Mouse (Mus musculus) C2C12 (cell line): ENCODE measurements around the gene Slc4a5. TPM values are rescaled to one million over a fixed set of nuclear protein-coding genes. Genes with fewer than 3 reads are reported as not detected.

Experiments used
- H3K27me3 ChIP-seq: one replicate; pipeline ENCODE4 v1.6.1; 2011; ENCODE audit not compliant: control insufficient read depth, insufficient read depth, insufficient read length
- H3K36me3 ChIP-seq: one replicate; pipeline ENCODE4 v1.6.1; 2011; ENCODE audit not compliant: control insufficient read depth, insufficient read depth
- H3K4me3 ChIP-seq: one replicate; pipeline ENCODE4 v1.5.1; 2011; ENCODE audit warnings: mild to moderate bottlenecking, control low read depth; ENCODE audit not compliant: poor library complexity, insufficient read depth, severe bottlenecking
- H3K79me2 ChIP-seq: one replicate; pipeline ENCODE4 v1.6.1; 2011; ENCODE audit not compliant: control insufficient read depth, insufficient read depth
- H3K79me3 ChIP-seq: one replicate; pipeline ENCODE4 v1.6.1; 2011; ENCODE audit warnings: low read depth, control low read depth
- H3ac ChIP-seq: one replicate; pipeline ENCODE3; 2011; ENCODE audit warnings: low read depth; ENCODE audit not compliant: control insufficient read depth, insufficient read length
- CEBPB ChIP-seq: IDR thresholded peaks from one replicate; pipeline ENCODE4 v1.6.1; 2011; ENCODE audit warnings: low read depth, mild to moderate bottlenecking, control low read depth, moderate library complexity
- CTCF ChIP-seq: IDR thresholded peaks from one replicate; pipeline ENCODE4 v1.5.1; 2011; ENCODE audit not compliant: control insufficient read depth, insufficient read depth, insufficient read length
- FOSL1 ChIP-seq: IDR thresholded peaks from one replicate; pipeline ENCODE4 v1.8.0; 2011; ENCODE audit warnings: mild to moderate bottlenecking, low read length; ENCODE audit not compliant: poor library complexity, insufficient read depth, severe bottlenecking
- MAX ChIP-seq: IDR thresholded peaks from one replicate; pipeline ENCODE4 v1.6.1; 2011; ENCODE audit warnings: mild to moderate bottlenecking, control low read depth
- MYOD1 ChIP-seq: IDR thresholded peaks from one replicate; pipeline ENCODE4 v1.6.1; 2011; ENCODE audit warnings: low read depth; ENCODE audit not compliant: control insufficient read depth, insufficient read length
- MYOG ChIP-seq: IDR thresholded peaks from one replicate; pipeline ENCODE4 v1.6.1; 2011; ENCODE audit not compliant: control insufficient read depth, insufficient read length; ENCODE audit errors: extremely low read depth
- USF1 ChIP-seq: IDR thresholded peaks from one replicate; pipeline ENCODE4 v1.6.1; 2011; ENCODE audit warnings: low read depth, mild to moderate bottlenecking, control low read depth, moderate library complexity
- polyA plus RNA-seq: library from polyadenylated mRNA; unstranded; fragments of >200 nt; fragmentation: generic; extraction: Trizol; gene quantifications from one replicate; pipeline ENCODE4 v1.2.1, GENCODE M21; 2012; ENCODE audit warnings: missing spikeins

Slc4a5 gene
- polyA plus RNA-seq, 1 experiment, result 0.04 TPM

DNA sequence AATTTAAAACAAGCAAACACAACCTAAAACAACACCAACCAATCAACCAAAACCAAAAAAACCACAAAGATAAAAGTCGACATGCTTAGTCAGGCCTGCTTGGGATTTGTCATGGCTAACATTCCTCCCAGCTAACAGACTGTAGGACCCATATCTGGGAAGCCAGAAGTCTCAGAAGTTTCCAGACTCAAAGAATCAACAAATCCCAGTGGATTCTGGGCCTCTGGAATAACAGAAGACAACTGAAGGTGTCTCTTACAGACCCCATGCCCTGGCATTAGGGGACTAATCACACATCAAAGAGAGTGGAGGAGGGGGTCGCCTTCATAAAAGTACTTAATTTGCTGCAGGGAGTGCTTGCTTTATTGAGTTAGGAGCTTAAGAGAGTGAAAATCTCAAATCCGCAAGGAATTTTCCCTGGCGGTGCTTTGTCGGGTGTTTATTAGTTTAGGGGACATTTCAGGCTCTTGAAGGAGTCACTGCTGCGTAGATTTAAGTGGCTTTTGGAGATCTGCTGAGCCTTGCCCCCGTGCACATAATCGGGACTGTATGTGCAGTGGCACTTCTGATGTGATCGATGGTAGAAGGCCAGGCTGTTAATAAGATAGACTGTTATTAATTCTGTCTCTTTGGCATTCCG, 24.9 kb downstream of the Slc4a5 start:
- Histone ChIP-seq H3K27me3 (peaks cover 46% of the 10 kb centered on the region), H3ac (no peak overlapping the region), H3K4me3 (no peak overlapping the region), H3K36me3 (no peaks in the 10 kb centered on the region), H3K79me3 (no peaks in the 10 kb centered on the region), H3K79me2 (no peaks in the 10 kb centered on the region)
- TF ChIP-seq CEBPB, result no peak
- TF ChIP-seq MYOG, result no peak
- no peak for TF ChIP-seq CTCF
- TF ChIP-seq USF1, result no peak
- TF ChIP-seq MYOD1, result no peak
- no peak for TF ChIP-seq FOSL1
- TF ChIP-seq MAX, result no peak

GRCm38 (mm10) chr6:83245134-83245533, 25.5 kb downstream of the Slc4a5 start:
- peaks cover 40% of the 10 kb centered on the region for H3K27me3 ChIP-seq
- H3K36me3 ChIP-seq, result no peaks in the 10 kb centered on the region
- TF ChIP-seq MYOD1 (no peak), CTCF (no peak), FOSL1 (no peak), USF1 (no peak)
- no peak overlapping the region for H3ac ChIP-seq
- no peaks in the 10 kb centered on the region for H3K79me2 ChIP-seq
- H3K79me3 ChIP-seq, result no peaks in the 10 kb centered on the region
- no peak overlapping the region for H3K4me3 ChIP-seq

DNA sequence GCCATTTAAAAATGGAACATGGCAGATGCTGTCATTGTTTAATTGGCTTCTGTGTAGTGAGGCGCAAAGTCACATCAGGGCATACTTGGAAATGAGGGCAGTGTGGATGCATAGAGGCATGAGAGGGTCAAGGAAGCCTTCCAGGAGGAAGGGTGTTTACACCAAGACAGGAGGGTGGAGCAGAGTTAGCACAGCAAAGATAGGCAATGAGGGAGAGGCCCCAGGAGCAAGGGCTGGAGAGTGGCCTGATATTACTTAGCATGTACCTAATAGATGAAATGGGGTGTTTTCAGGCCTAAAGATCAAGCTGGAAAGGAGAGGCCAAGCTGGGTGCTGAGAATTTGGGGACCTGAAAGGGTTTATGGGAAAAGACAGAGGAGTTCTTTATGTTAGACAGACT, 26.4 kb downstream of the Slc4a5 start:
- no peak overlapping the region for H3ac ChIP-seq
- H3K4me3 ChIP-seq, result no peak overlapping the region
- TF ChIP-seq CEBPB, result no peak
- no peak for TF ChIP-seq FOSL1
- H3K27me3 ChIP-seq, result peaks cover 32% of the 10 kb centered on the region
- no peaks in the 10 kb centered on the region for H3K79me3 ChIP-seq
- H3K36me3 ChIP-seq, result no peaks in the 10 kb centered on the region
- no peaks in the 10 kb centered on the region for H3K79me2 ChIP-seq

- peaks cover 26% of the 10 kb centered on the region for H3K27me3 ChIP-seq
- H3K4me3 ChIP-seq, result no peak overlapping the region
- no peaks in the 10 kb centered on the region for H3K79me3 ChIP-seq
- H3K36me3 ChIP-seq, result no peaks in the 10 kb centered on the region
- TF ChIP-seq USF1, result no peak
- no peak for TF ChIP-seq FOSL1
- TF ChIP-seq MAX, result no peak
- no peak for TF ChIP-seq CEBPB
- TF ChIP-seq CTCF, result no peak
- TF ChIP-seq MYOD1, result no peak
- no peak for TF ChIP-seq MYOG
- no peak overlapping the region for H3ac ChIP-seq
- H3K79me2 ChIP-seq, result no peaks in the 10 kb centered on the region
Observed at GRCm38 (mm10) chr6:83246750-83247149, 27.1 kb downstream of the Slc4a5 start.

DNA sequence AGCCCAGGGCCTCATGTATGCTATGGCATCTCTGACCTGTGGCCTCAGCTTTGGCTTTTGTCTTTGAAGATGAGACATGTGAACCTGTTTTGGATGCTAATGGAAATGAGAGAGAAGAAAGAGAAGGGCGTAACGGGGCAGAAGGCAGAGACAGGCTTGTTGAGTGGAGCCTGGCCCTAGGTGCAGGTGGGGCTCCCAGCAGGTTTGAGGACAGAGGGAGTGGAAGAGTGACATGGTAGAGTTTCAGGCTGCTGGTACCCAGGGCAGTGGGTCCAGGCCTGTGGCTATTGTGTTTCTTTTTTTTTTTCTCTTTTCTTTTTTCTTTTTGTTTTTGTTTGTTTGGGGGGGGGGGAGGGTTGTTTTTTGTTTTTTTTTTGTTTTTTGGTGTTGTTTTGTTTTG, 27.5 kb downstream of the Slc4a5 start:
- Histone ChIP-seq H3K79me2 (no peaks in the 10 kb centered on the region), H3K4me3 (no peak overlapping the region)

DNA sequence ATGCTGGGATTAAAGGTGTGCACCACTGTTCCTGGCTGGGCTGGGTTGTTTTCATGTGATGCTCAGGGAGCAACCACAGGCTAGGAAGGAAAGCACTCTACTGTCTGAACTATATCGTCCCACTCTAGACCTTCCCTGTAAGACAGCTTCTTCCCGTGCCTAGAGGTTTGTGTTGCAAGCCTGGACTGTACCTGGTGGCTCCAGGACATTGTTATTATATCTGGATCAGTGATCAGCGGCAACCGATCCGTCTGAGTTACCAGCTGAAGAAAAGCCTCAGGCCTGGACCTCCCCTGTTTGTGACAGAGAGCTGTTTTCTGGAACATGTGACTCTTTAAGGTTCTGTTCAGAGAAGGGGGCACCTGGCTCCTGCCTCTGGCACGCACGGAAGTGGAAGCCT, 34.6 kb downstream of the Slc4a5 start:
- Histone ChIP-seq H3K79me2 (no peaks in the 10 kb centered on the region), H3K4me3 (no peak overlapping the region), H3ac (no peak overlapping the region), H3K27me3 (peaks cover 34% of the 10 kb centered on the region), H3K79me3 (no peaks in the 10 kb centered on the region), H3K36me3 (no peaks in the 10 kb centered on the region)
- TF ChIP-seq CEBPB (no peak), USF1 (no peak), MAX (no peak), MYOG (no peak), FOSL1 (no peak), CTCF (no peak)

More for the DNA sequence above, 27.5 kb downstream of the Slc4a5 start:
- no peaks in the 10 kb centered on the region for H3K79me3 ChIP-seq
- peaks cover 23% of the 10 kb centered on the region for H3K27me3 ChIP-seq
- no peak overlapping the region for H3ac ChIP-seq
- H3K36me3 ChIP-seq, result no peaks in the 10 kb centered on the region
- TF ChIP-seq USF1 (no peak), CEBPB (no peak)

DNA sequence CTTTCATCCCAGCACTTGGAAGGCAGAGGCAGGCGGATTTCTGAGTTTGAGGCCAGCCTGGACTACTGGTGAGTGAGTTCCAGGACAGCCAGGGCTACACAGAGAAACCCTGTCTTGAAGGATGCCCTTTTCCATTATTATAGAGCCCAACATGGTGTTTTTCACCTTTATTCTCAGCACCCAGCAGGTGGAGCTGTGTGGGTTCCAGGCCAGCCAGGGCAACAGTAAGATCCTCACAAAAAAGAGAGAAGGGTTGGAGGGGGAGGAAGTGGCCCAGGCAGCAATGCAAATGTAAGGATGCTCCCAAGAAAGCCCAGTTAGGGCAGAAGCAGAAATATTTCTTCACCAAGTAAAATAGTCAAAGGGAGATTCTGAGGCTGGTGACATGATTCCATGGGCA, 44.9 kb downstream of the Slc4a5 start:
- H3ac ChIP-seq, result no peak overlapping the region

More for the DNA sequence above, 44.9 kb downstream of the Slc4a5 start:
- Histone ChIP-seq H3K27me3 (peaks cover 12% of the 10 kb centered on the region), H3K79me2 (no peaks in the 10 kb centered on the region), H3K4me3 (no peak overlapping the region), H3K79me3 (no peaks in the 10 kb centered on the region), H3K36me3 (no peaks in the 10 kb centered on the region)
- TF ChIP-seq MYOG (no peak), CEBPB (no peak), MYOD1 (no peak), USF1 (no peak), CTCF (no peak), FOSL1 (no peak), MAX (no peak)
